Mouse (Mus musculus): Measurements from ENCODE around the gene Nudt13. TPM values are rescaled to one million over a fixed set of nuclear protein-coding genes. Genes with fewer than 3 reads are reported as not detected.

The Nudt13 gene
- polyA plus RNA-seq (2016; fragmentation: Nextera tagmentation; extraction: Ambion mirVana) = 9.9 and 12.0 TPM in 2 replicates

GRCm38 (mm10) chr14:20294117-20294892, at the start of gene Nudt13:
Nudt13 (plus strand) TSS chr14:20294697.
- WGBS = 26% methylated on average over 14 of the region's 14 CpGs
- H3K27ac ChIP-seq = peak within 1 kb of the TSS; percentile 77

GRCm38 (mm10) chr14:20245318-20245717, 49.2 kb upstream of the Nudt13 start:
- H3K4me1 ChIP-seq = peaks cover 10% of the 10 kb centered on the region
- no peak overlapping the region for H3K4me3 ChIP-seq
- no peaks in the 10 kb centered on the region for H3K27me3 ChIP-seq (ENCODE audit: poor library complexity, severe bottlenecking)
- 0 out of 2 replicates have a peak overlapping the region, but pooled peaks have one; percentile 8 for H3K27ac ChIP-seq
- peaks cover 4% of the 10 kb centered on the region; the same call in 1 of the 2 replicates for H3K9me3 ChIP-seq
- no peak for DNase-seq (ENCODE audit: extremely low spot score, low spot score)
- WGBS = 80% methylated on average over 2 of the region's 2 CpGs
- H3K36me3 ChIP-seq (replicated peaks) = no peaks in the 10 kb centered on the region

More at GRCm38 (mm10) chr14:20294117-20294892, at the start of gene Nudt13:
- Histone ChIP-seq H3K27me3 (ENCODE audit: poor library complexity, severe bottlenecking) (no peaks in the 10 kb centered on the region), H3K4me3 (peak within 1 kb of the TSS; percentile 57), H3K4me1 (peaks cover 22% of the 10 kb centered on the region), H3K9me3 (no peaks in the 10 kb centered on the region), H3K36me3 (replicated peaks) (no peaks in the 10 kb centered on the region)
- DNase-seq (ENCODE audit: extremely low spot score, low spot score) = peak; percentile 74

GRCm38 (mm10) chr14:20245861-20246260, 48.6 kb upstream of the Nudt13 start:
- 86% methylated on average over 5 of the region's 5 CpGs for WGBS
- no peak overlapping the region for H3K4me3 ChIP-seq
- H3K9me3 ChIP-seq = peaks cover 4% of the 10 kb centered on the region; the same call in 1 of the 2 replicates
- no peak overlapping the region for H3K27ac ChIP-seq
- no peak for DNase-seq (ENCODE audit: extremely low spot score, low spot score)
- no peaks in the 10 kb centered on the region for H3K27me3 ChIP-seq (ENCODE audit: poor library complexity, severe bottlenecking)
- no peaks in the 10 kb centered on the region for H3K36me3 ChIP-seq (replicated peaks)
- H3K4me1 ChIP-seq = peaks cover 13% of the 10 kb centered on the region

GRCm38 (mm10) chr14:20246811-20247266, 47.7 kb upstream of the Nudt13 start:
- 0 out of 2 replicates have a peak overlapping the region, but pooled peaks have one; percentile 46 for H3K27ac ChIP-seq
- H3K4me1 ChIP-seq = peaks cover 13% of the 10 kb centered on the region
- no peak overlapping the region for H3K4me3 ChIP-seq
- H3K9me3 ChIP-seq = no peaks in the 10 kb centered on the region
- WGBS = 78% methylated on average over 11 of the region's 11 CpGs
- DNase-seq (ENCODE audit: extremely low spot score, low spot score) = no peak
- H3K36me3 ChIP-seq (replicated peaks) = no peaks in the 10 kb centered on the region
- no peaks in the 10 kb centered on the region for H3K27me3 ChIP-seq (ENCODE audit: poor library complexity, severe bottlenecking)

- Histone ChIP-seq H3K9me3 (no peaks in the 10 kb centered on the region), H3K36me3 (replicated peaks) (no peaks in the 10 kb centered on the region), H3K4me3 (no peak overlapping the region), H3K4me1 (peaks cover 13% of the 10 kb centered on the region), H3K27me3 (ENCODE audit: poor library complexity, severe bottlenecking) (no peaks in the 10 kb centered on the region), H3K27ac (peak overlapping the region; percentile 40; the same call in 1 of the 2 replicates)
- 95% methylated on average over 3 of the region's 3 CpGs for WGBS
- DNase-seq (ENCODE audit: extremely low spot score, low spot score) = no peak
Observed at GRCm38 (mm10) chr14:20248001-20248400, 46.5 kb upstream of the Nudt13 start.

GRCm38 (mm10) chr14:20250237-20251171, 44.0 kb upstream of the Nudt13 start:
- peak overlapping the region; percentile 56 for H3K27ac ChIP-seq
- H3K9me3 ChIP-seq = no peaks in the 10 kb centered on the region
- H3K36me3 ChIP-seq (replicated peaks) = no peaks in the 10 kb centered on the region
- no peak for DNase-seq (ENCODE audit: extremely low spot score, low spot score)
- H3K27me3 ChIP-seq (ENCODE audit: poor library complexity, severe bottlenecking) = no peaks in the 10 kb centered on the region
- WGBS = 79% methylated on average over 14 of the region's 14 CpGs
- peaks cover 13% of the 10 kb centered on the region for H3K4me1 ChIP-seq
- H3K4me3 ChIP-seq = no peak overlapping the region

- 59% methylated on average over 8 of the region's 8 CpGs for WGBS
- Histone ChIP-seq H3K27ac (no peak overlapping the region), H3K9me3 (peaks cover 4% of the 10 kb centered on the region; the same call in 1 of the 2 replicates), H3K4me3 (no peak overlapping the region), H3K36me3 (replicated peaks) (no peaks in the 10 kb centered on the region), H3K4me1 (peaks cover 5% of the 10 kb centered on the region; the same call in 1 of the 2 replicates), H3K27me3 (ENCODE audit: poor library complexity, severe bottlenecking) (no peaks in the 10 kb centered on the region)
- DNase-seq (ENCODE audit: extremely low spot score, low spot score) = peak; percentile 80
Observed at GRCm38 (mm10) chr14:20258185-20259113, 36.0 kb upstream of the Nudt13 start.

GRCm38 (mm10) chr14:20262346-20262745, 32.2 kb upstream of the Nudt13 start:
- Histone ChIP-seq H3K36me3 (replicated peaks) (no peaks in the 10 kb centered on the region), H3K27ac (no peak overlapping the region), H3K9me3 (no peaks in the 10 kb centered on the region), H3K27me3 (ENCODE audit: poor library complexity, severe bottlenecking) (no peaks in the 10 kb centered on the region), H3K4me3 (no peak overlapping the region), H3K4me1 (peaks cover 5% of the 10 kb centered on the region; the same call in 1 of the 2 replicates)
- WGBS = 73% methylated on average over 4 of the region's 4 CpGs
- DNase-seq (ENCODE audit: extremely low spot score, low spot score) = no peak

GRCm38 (mm10) chr14:20268421-20268820, 26.1 kb upstream of the Nudt13 start:
- no peak overlapping the region for H3K4me3 ChIP-seq
- 86% methylated on average over 6 of the region's 6 CpGs for WGBS
- H3K9me3 ChIP-seq = no peaks in the 10 kb centered on the region
- H3K27ac ChIP-seq = no peak overlapping the region
- no peaks in the 10 kb centered on the region for H3K27me3 ChIP-seq (ENCODE audit: poor library complexity, severe bottlenecking)
- no peak for DNase-seq (ENCODE audit: extremely low spot score, low spot score)
- H3K36me3 ChIP-seq (replicated peaks) = no peaks in the 10 kb centered on the region
- H3K4me1 ChIP-seq = no peaks in the 10 kb centered on the region

GRCm38 (mm10) chr14:20269082-20269809, 25.3 kb upstream of the Nudt13 start, which contains the start of gene Kcnk16:
Kcnk16 (minus strand) TSS chr14:20269199.
- Histone ChIP-seq H3K36me3 (replicated peaks) (no peaks in the 10 kb centered on the region), H3K4me3 (no peak within 1 kb of the TSS), H3K4me1 (no peaks in the 10 kb centered on the region), H3K27ac (0 out of 2 replicates have a peak within 1 kb of the TSS, but pooled peaks have one; percentile 51), H3K27me3 (ENCODE audit: poor library complexity, severe bottlenecking) (no peaks in the 10 kb centered on the region), H3K9me3 (peaks cover 6% of the 10 kb centered on the region)
- 86% methylated on average over 6 of the region's 6 CpGs for WGBS
- no peak for DNase-seq (ENCODE audit: extremely low spot score, low spot score)

GRCm38 (mm10) chr14:20291391-20291790, 3.1 kb upstream of the Nudt13 start:
- peaks cover 22% of the 10 kb centered on the region for H3K4me1 ChIP-seq
- no peak overlapping the region for H3K4me3 ChIP-seq
- no peaks in the 10 kb centered on the region for H3K9me3 ChIP-seq
- H3K27ac ChIP-seq = 0 out of 2 replicates have a peak overlapping the region, but pooled peaks have one; percentile 37
- DNase-seq (ENCODE audit: extremely low spot score, low spot score) = peak; percentile 25
- no peaks in the 10 kb centered on the region for H3K27me3 ChIP-seq (ENCODE audit: poor library complexity, severe bottlenecking)
- 47% methylated on average over 4 of the region's 4 CpGs for WGBS
- H3K36me3 ChIP-seq (replicated peaks) = no peaks in the 10 kb centered on the region
